Mouse (Mus musculus): ENCODE results near the gene Exosc5. TPM values are rescaled to one million over a fixed set of nuclear protein-coding genes. Genes with fewer than 3 reads are reported as not detected.

The Exosc5 gene
- total RNA-seq (2021) = 10 to 100 TPM; 22.6 to 29.4 TPM
- long read RNA-seq, transcript Exosc5-201 (6 exons, 1,020 nt) = major isoform, 38 of 44 reads
- long read RNA-seq, partial matches to known transcripts = 1 of 44 reads
- long read RNA-seq, other reads (novel, unspliced or antisense) = 5 of 44 reads

GRCm38 (mm10) chr7:25658657-25659472 is at the start of gene Exosc5, which contains the start of gene Bckdha:
Exosc5 (plus strand) TSS chr7:25659164.
Bckdha (minus strand) TSS chr7:25658981.
- peak; percentile 98 to 99 for DNase-seq (ENCODE audit: low spot score in 2 of 2)

GRCm38 (mm10) chr7:25610056-25610455 is 48.9 kb upstream of the Exosc5 start:
- DNase-seq (ENCODE audit: low spot score in 2 of 2) = no peak

GRCm38 (mm10) chr7:25611501-25611900 is 47.5 kb upstream of the Exosc5 start:
- DNase-seq (ENCODE audit: low spot score in 2 of 2) = no peak

- no peak for DNase-seq (ENCODE audit: low spot score in 2 of 2)
Measured at GRCm38 (mm10) chr7:25614086-25614485, 44.9 kb upstream of the Exosc5 start.

- DNase-seq (ENCODE audit: low spot score in 2 of 2) = no peak
Measured at GRCm38 (mm10) chr7:25614831-25615705, 43.9 kb upstream of the Exosc5 start.

GRCm38 (mm10) chr7:25615706-25616011 is 43.3 kb upstream of the Exosc5 start, which contains the start of gene Erich4:
Erich4 (minus strand) TSS chr7:25615892.
- DNase-seq (ENCODE audit: low spot score in 2 of 2) = no peak

GRCm38 (mm10) chr7:25617376-25618160 is 41.4 kb upstream of the Exosc5 start:
- peak in 1 of 2 experiments; percentile 8 for DNase-seq (ENCODE audit: low spot score in 2 of 2)

- peak; percentile 89 to 91 for DNase-seq (ENCODE audit: low spot score in 2 of 2)
Measured at GRCm38 (mm10) chr7:25618865-25619721, 39.9 kb upstream of the Exosc5 start, which contains the start of gene Dmac2. Dmac2 (plus strand) TSS chr7:25619414.

- no peak for DNase-seq (ENCODE audit: low spot score in 2 of 2)
Measured at GRCm38 (mm10) chr7:25619722-25619991, 39.3 kb upstream of the Exosc5 start.

GRCm38 (mm10) chr7:25620101-25620500 is 38.9 kb upstream of the Exosc5 start:
- DNase-seq (ENCODE audit: low spot score in 2 of 2) = no peak

GRCm38 (mm10) chr7:25620751-25621150 is 38.2 kb upstream of the Exosc5 start:
- no peak for DNase-seq (ENCODE audit: low spot score in 2 of 2)

GRCm38 (mm10) chr7:25623857-25624370 is 35.0 kb upstream of the Exosc5 start:
- no peak for DNase-seq (ENCODE audit: low spot score in 2 of 2)

- no peak for DNase-seq (ENCODE audit: low spot score in 2 of 2)
Measured at GRCm38 (mm10) chr7:25624851-25625250, 34.1 kb upstream of the Exosc5 start.

- DNase-seq (ENCODE audit: low spot score in 2 of 2) = no peak
Measured at GRCm38 (mm10) chr7:25625594-25626250, 33.2 kb upstream of the Exosc5 start.

- peak in 1 of 2 experiments; percentile 25 for DNase-seq (ENCODE audit: low spot score in 2 of 2)
Measured at GRCm38 (mm10) chr7:25626509-25627430, 32.2 kb upstream of the Exosc5 start, which contains the start of gene B3gnt8. B3gnt8 (plus strand) TSS chr7:25626654.

GRCm38 (mm10) chr7:25627431-25628322 is 31.3 kb upstream of the Exosc5 start:
- no peak for DNase-seq (ENCODE audit: low spot score in 2 of 2)

- DNase-seq (ENCODE audit: low spot score in 2 of 2) = no peak
Measured at GRCm38 (mm10) chr7:25628323-25628620, 30.7 kb upstream of the Exosc5 start.
